Mouse (Mus musculus): ENCODE measurements around the gene D630045J12Rik.

DNA sequence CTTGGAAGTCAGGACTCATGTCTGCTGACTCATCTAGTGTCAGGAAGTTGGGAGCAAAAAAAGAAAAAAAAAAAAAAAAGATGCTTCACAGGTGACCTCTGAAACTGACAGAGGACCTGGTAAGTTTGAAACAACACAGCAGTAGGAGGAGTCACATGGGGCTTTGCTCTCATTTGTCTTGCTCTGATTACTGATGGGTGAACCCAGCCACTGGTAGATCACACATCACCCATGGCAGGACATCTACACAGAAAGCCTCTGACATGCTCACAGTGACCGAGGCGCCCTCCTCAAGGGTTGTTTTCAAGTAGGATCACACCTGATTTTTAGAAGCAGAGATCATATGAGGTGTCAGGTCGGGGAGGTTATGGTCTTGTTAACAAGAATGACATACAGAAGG lies 128.3 kb downstream of the D630045J12Rik start:
- TF ChIP-seq CTCF (IDR thresholded peaks at IDR 0.05; ENCODE audit: insufficient read depth, low read length) (no peak), POLR2A (IDR thresholded peaks at IDR 0.05; ENCODE audit: borderline replicate concordance, extremely low read depth, low read depth, low read length) (no peak)

Measured in lung, adult 2 months (tissue).